Mouse (Mus musculus): ENCODE measurements around the gene Arhgap23. TPM values are rescaled to one million over a fixed set of nuclear protein-coding genes. Genes with fewer than 3 reads are reported as not detected.

Gene Arhgap23
- polyA plus RNA-seq, 1 experiment from 2014 or later = 9.2 TPM

GRCm38 (mm10) chr11:97437745-97438144 is 22.4 kb downstream of the Arhgap23 start:
- H3K27me3 ChIP-seq (ENCODE audit: control insufficient read depth, insufficient read depth, low read length) = peaks cover 11% of the 10 kb centered on the region
- peaks cover 17% of the 10 kb centered on the region for H3K4me1 ChIP-seq (ENCODE audit: control insufficient read depth, insufficient read depth, low read length)
- 15% methylated on average over 5 of the region's 5 CpGs for WGBS

GRCm38 (mm10) chr11:97438868-97439267 is 23.5 kb downstream of the Arhgap23 start:
- H3K36me3 ChIP-seq (ENCODE audit: control insufficient read depth, insufficient read depth, low read length) = no peaks in the 10 kb centered on the region
- no peak overlapping the region for H3K9ac ChIP-seq (replicated peaks; ENCODE audit: low read depth, low read length)
- no peaks in the 10 kb centered on the region for H3K9me3 ChIP-seq (ENCODE audit: control insufficient read depth, low read length)
- ATAC-seq (ENCODE audit: low read depth) = no peak
- peaks cover 11% of the 10 kb centered on the region for H3K27me3 ChIP-seq (ENCODE audit: control insufficient read depth, insufficient read depth, low read length)
- H3K4me2 ChIP-seq (ENCODE audit: low read depth, low read length) = no peak overlapping the region
- H3K27ac ChIP-seq (ENCODE audit: low read depth, low read length) = no peak overlapping the region
- H3K4me3 ChIP-seq (ENCODE audit: low read depth, low read length) = no peak overlapping the region
- H3K4me1 ChIP-seq (ENCODE audit: control insufficient read depth, insufficient read depth, low read length) = peaks cover 17% of the 10 kb centered on the region
- 34% methylated on average over 9 of the region's 9 CpGs for WGBS

More at GRCm38 (mm10) chr11:97437745-97438144, 22.4 kb downstream of the Arhgap23 start:
- Histone ChIP-seq H3K9me3 (ENCODE audit: control insufficient read depth, low read length) (no peaks in the 10 kb centered on the region), H3K4me2 (ENCODE audit: low read depth, low read length) (no peak overlapping the region), H3K36me3 (ENCODE audit: control insufficient read depth, insufficient read depth, low read length) (no peaks in the 10 kb centered on the region), H3K4me3 (ENCODE audit: low read depth, low read length) (no peak overlapping the region), H3K9ac (replicated peaks; ENCODE audit: low read depth, low read length) (no peak overlapping the region), H3K27ac (ENCODE audit: low read depth, low read length) (no peak overlapping the region)
- ATAC-seq (ENCODE audit: low read depth) = no peak

GRCm38 (mm10) chr11:97439935-97440334 is 24.6 kb downstream of the Arhgap23 start:
- ATAC-seq (ENCODE audit: low read depth) = no peak
- no peaks in the 10 kb centered on the region for H3K36me3 ChIP-seq (ENCODE audit: control insufficient read depth, insufficient read depth, low read length)
- 2% methylated on average over 35 of the region's 37 CpGs for WGBS
- H3K27ac ChIP-seq (ENCODE audit: low read depth, low read length) = no peak overlapping the region
- peak overlapping the region; percentile 32 for H3K4me3 ChIP-seq (ENCODE audit: low read depth, low read length)
- peaks cover 16% of the 10 kb centered on the region for H3K4me1 ChIP-seq (ENCODE audit: control insufficient read depth, insufficient read depth, low read length)
- H3K27me3 ChIP-seq (ENCODE audit: control insufficient read depth, insufficient read depth, low read length) = peaks cover 11% of the 10 kb centered on the region
- peak overlapping the region; percentile 47 for H3K4me2 ChIP-seq (ENCODE audit: low read depth, low read length)
- H3K9me3 ChIP-seq (ENCODE audit: control insufficient read depth, low read length) = no peaks in the 10 kb centered on the region
- H3K9ac ChIP-seq (replicated peaks; ENCODE audit: low read depth, low read length) = peak overlapping the region; percentile 39

- Histone ChIP-seq H3K4me1 (ENCODE audit: control insufficient read depth, insufficient read depth, low read length) (peaks cover 14% of the 10 kb centered on the region), H3K36me3 (ENCODE audit: control insufficient read depth, insufficient read depth, low read length) (no peaks in the 10 kb centered on the region), H3K9ac (replicated peaks; ENCODE audit: low read depth, low read length) (peak overlapping the region; percentile 39), H3K27me3 (ENCODE audit: control insufficient read depth, insufficient read depth, low read length) (peaks cover 11% of the 10 kb centered on the region), H3K4me3 (ENCODE audit: low read depth, low read length) (peak overlapping the region; percentile 32), H3K4me2 (ENCODE audit: low read depth, low read length) (peak overlapping the region; percentile 47), H3K9me3 (ENCODE audit: control insufficient read depth, low read length) (no peaks in the 10 kb centered on the region), H3K27ac (ENCODE audit: low read depth, low read length) (no peak overlapping the region)
- WGBS = 4% methylated on average over 34 of the region's 34 CpGs
- ATAC-seq (ENCODE audit: low read depth) = no peak
These were observed 25.1 kb downstream of the Arhgap23 start for GRCm38 (mm10) chr11:97440441-97440881.

- 56% methylated on average over 15 of the region's 15 CpGs for WGBS
- Histone ChIP-seq H3K4me3 (ENCODE audit: low read depth, low read length) (no peak overlapping the region), H3K9me3 (ENCODE audit: control insufficient read depth, low read length) (no peaks in the 10 kb centered on the region), H3K4me2 (ENCODE audit: low read depth, low read length) (peak overlapping the region; percentile 47; the same call in 1 of the 2 replicates), H3K36me3 (ENCODE audit: control insufficient read depth, insufficient read depth, low read length) (no peaks in the 10 kb centered on the region), H3K27me3 (ENCODE audit: control insufficient read depth, insufficient read depth, low read length) (peaks cover 11% of the 10 kb centered on the region), H3K4me1 (ENCODE audit: control insufficient read depth, insufficient read depth, low read length) (peaks cover 14% of the 10 kb centered on the region), H3K27ac (ENCODE audit: low read depth, low read length) (no peak overlapping the region), H3K9ac (replicated peaks; ENCODE audit: low read depth, low read length) (no peak overlapping the region)
- no peak for ATAC-seq (ENCODE audit: low read depth)
These were observed 25.8 kb downstream of the Arhgap23 start for GRCm38 (mm10) chr11:97441036-97441657.

GRCm38 (mm10) chr11:97441658-97442125 is 26.4 kb downstream of the Arhgap23 start:
- Histone ChIP-seq H3K27ac (ENCODE audit: low read depth, low read length) (no peak overlapping the region), H3K9me3 (ENCODE audit: control insufficient read depth, low read length) (no peaks in the 10 kb centered on the region), H3K4me3 (ENCODE audit: low read depth, low read length) (no peak overlapping the region), H3K36me3 (ENCODE audit: control insufficient read depth, insufficient read depth, low read length) (no peaks in the 10 kb centered on the region), H3K4me2 (ENCODE audit: low read depth, low read length) (no peak overlapping the region), H3K27me3 (ENCODE audit: control insufficient read depth, insufficient read depth, low read length) (peaks cover 11% of the 10 kb centered on the region), H3K9ac (replicated peaks; ENCODE audit: low read depth, low read length) (no peak overlapping the region), H3K4me1 (ENCODE audit: control insufficient read depth, insufficient read depth, low read length) (peaks cover 14% of the 10 kb centered on the region)
- WGBS = 6% methylated on average over 3 of the region's 3 CpGs
- ATAC-seq (ENCODE audit: low read depth) = no peak

GRCm38 (mm10) chr11:97442891-97443675 is 27.8 kb downstream of the Arhgap23 start:
- Histone ChIP-seq H3K4me3 (ENCODE audit: low read depth, low read length) (no peak overlapping the region), H3K4me2 (ENCODE audit: low read depth, low read length) (no peak overlapping the region), H3K9me3 (ENCODE audit: control insufficient read depth, low read length) (no peaks in the 10 kb centered on the region), H3K4me1 (ENCODE audit: control insufficient read depth, insufficient read depth, low read length) (peaks cover 14% of the 10 kb centered on the region), H3K27me3 (ENCODE audit: control insufficient read depth, insufficient read depth, low read length) (peaks cover 9% of the 10 kb centered on the region), H3K27ac (ENCODE audit: low read depth, low read length) (no peak overlapping the region), H3K36me3 (ENCODE audit: control insufficient read depth, insufficient read depth, low read length) (no peaks in the 10 kb centered on the region), H3K9ac (replicated peaks; ENCODE audit: low read depth, low read length) (no peak overlapping the region)
- 84% methylated on average over 11 of the region's 11 CpGs for whole genome bisulfite sequencing
- no peak for ATAC-seq (ENCODE audit: low read depth)

- H3K4me2 ChIP-seq (ENCODE audit: low read depth, low read length) = no peak overlapping the region
- 77% methylated on average over 6 of the region's 6 CpGs for WGBS
These were observed 30.3 kb downstream of the Arhgap23 start for GRCm38 (mm10) chr11:97445596-97445995.

GRCm38 (mm10) chr11:97445999-97446511 is 30.7 kb downstream of the Arhgap23 start:
- peaks cover 27% of the 10 kb centered on the region for H3K4me1 ChIP-seq (ENCODE audit: control insufficient read depth, insufficient read depth, low read length)
- H3K9me3 ChIP-seq (ENCODE audit: control insufficient read depth, low read length) = no peaks in the 10 kb centered on the region
- no peak for ATAC-seq (ENCODE audit: low read depth)
- H3K36me3 ChIP-seq (ENCODE audit: control insufficient read depth, insufficient read depth, low read length) = no peaks in the 10 kb centered on the region
- no peak overlapping the region for H3K4me3 ChIP-seq (ENCODE audit: low read depth, low read length)
- no peak overlapping the region for H3K4me2 ChIP-seq (ENCODE audit: low read depth, low read length)
- no peaks in the 10 kb centered on the region; the same call in 1 of the 2 replicates for H3K27me3 ChIP-seq (ENCODE audit: control insufficient read depth, insufficient read depth, low read length)
- WGBS = 70% methylated on average over 4 of the region's 4 CpGs
- H3K27ac ChIP-seq (ENCODE audit: low read depth, low read length) = no peak overlapping the region
- H3K9ac ChIP-seq (replicated peaks; ENCODE audit: low read depth, low read length) = no peak overlapping the region

More at GRCm38 (mm10) chr11:97445596-97445995, 30.3 kb downstream of the Arhgap23 start:
- no peak overlapping the region for H3K27ac ChIP-seq (ENCODE audit: low read depth, low read length)
- no peaks in the 10 kb centered on the region for H3K9me3 ChIP-seq (ENCODE audit: control insufficient read depth, low read length)
- H3K4me3 ChIP-seq (ENCODE audit: low read depth, low read length) = no peak overlapping the region
- H3K36me3 ChIP-seq (ENCODE audit: control insufficient read depth, insufficient read depth, low read length) = no peaks in the 10 kb centered on the region
- no peak overlapping the region for H3K9ac ChIP-seq (replicated peaks; ENCODE audit: low read depth, low read length)
- ATAC-seq (ENCODE audit: low read depth) = no peak
- peaks cover 23% of the 10 kb centered on the region for H3K4me1 ChIP-seq (ENCODE audit: control insufficient read depth, insufficient read depth, low read length)
- no peaks in the 10 kb centered on the region; the same call in 1 of the 2 replicates for H3K27me3 ChIP-seq (ENCODE audit: control insufficient read depth, insufficient read depth, low read length)
